Mouse (Mus musculus) myocyte (in vitro differentiated cells): ENCODE measurements around the gene Olfr201.
"Not testable (repeated sequence)": the region's sequence is repeated elsewhere in the genome, so short reads cannot be mapped to it uniquely, and the experiment has no call there.

ENCODE experiments used
- CEBPB ChIP-seq: IDR thresholded peaks from 2 replicates; pipeline ENCODE4 v1.6.1; 2011; ENCODE audit warnings: mild to moderate bottlenecking, moderate library complexity; ENCODE audit not compliant: poor library complexity, insufficient read depth, severe bottlenecking
- E2F4 ChIP-seq: IDR thresholded peaks from one replicate; pipeline ENCODE4 v1.6.1; 2011; ENCODE audit warnings: mild to moderate bottlenecking, control low read depth, moderate library complexity; ENCODE audit not compliant: insufficient read depth
- MAX ChIP-seq: IDR thresholded peaks from one replicate; pipeline ENCODE4 v1.6.1; 2011; ENCODE audit warnings: low read depth, mild to moderate bottlenecking, control low read depth
- MYOD1 ChIP-seq, 3 experiments: IDR thresholded peaks; one replicate each; pipeline ENCODE4 v1.6.1; 2011; ENCODE audit warnings: control low read depth in 2 of 3, low read depth in 2 of 3, mild to moderate bottlenecking in 2 of 3, moderate library complexity in 1 of 3; ENCODE audit not compliant: insufficient read length in 2 of 3, control insufficient read depth in 1 of 3
- MYOG ChIP-seq, 3 experiments: IDR thresholded peaks; one replicate each; pipeline ENCODE4 v1.6.1; 2011; ENCODE audit warnings: control low read depth in 2 of 3, low read depth in 2 of 3, mild to moderate bottlenecking in 2 of 3; ENCODE audit not compliant: insufficient read length in 2 of 3, control insufficient read depth in 1 of 3, insufficient read depth in 1 of 3
- POLR2A ChIP-seq: IDR thresholded peaks from one replicate; pipeline ENCODE4 v1.6.1; 2011; ENCODE audit warnings: low read depth, mild to moderate bottlenecking, control low read depth, moderate library complexity; ENCODE audit not compliant: insufficient read length
- TCF12 ChIP-seq: IDR thresholded peaks from one replicate; pipeline ENCODE4 v1.6.1; 2011; ENCODE audit warnings: mild to moderate bottlenecking, control low read depth; ENCODE audit not compliant: poor library complexity, insufficient read depth, severe bottlenecking
- USF1 ChIP-seq: IDR thresholded peaks from one replicate; pipeline ENCODE4 v1.6.1; 2011; ENCODE audit warnings: low read depth, mild to moderate bottlenecking, control low read depth, moderate library complexity

GRCm38 (mm10) chr16:59219667-59220066, 52.8 kb downstream of the Olfr201 start, which contains the start of gene Olfr199:
- TF ChIP-seq POLR2A; MAX; USF1; MYOG (IDR thresholded peaks at IDR 0.05; ENCODE audit: control insufficient read depth in 1 of 3, insufficient read depth in 1 of 3, insufficient read length in 2 of 3, low read depth in 2 of 3); CEBPB; TCF12; E2F4; MYOD1 (IDR thresholded peaks at IDR 0.05; ENCODE audit: control insufficient read depth in 1 of 3, insufficient read length in 2 of 3, low read depth in 2 of 3): not testable (repeated sequence)
